Mouse (Mus musculus) thymus, postnatal 10 days (tissue): ENCODE data around the gene Krtap28-13.

Experiments
- DNase-seq, 2 experiments: peaks; one replicate each; pipeline ENCODE4 v3.0.0; 2021; ENCODE audit warnings: low spot score in 2 of 2

Gene Krtap28-13

DNA sequence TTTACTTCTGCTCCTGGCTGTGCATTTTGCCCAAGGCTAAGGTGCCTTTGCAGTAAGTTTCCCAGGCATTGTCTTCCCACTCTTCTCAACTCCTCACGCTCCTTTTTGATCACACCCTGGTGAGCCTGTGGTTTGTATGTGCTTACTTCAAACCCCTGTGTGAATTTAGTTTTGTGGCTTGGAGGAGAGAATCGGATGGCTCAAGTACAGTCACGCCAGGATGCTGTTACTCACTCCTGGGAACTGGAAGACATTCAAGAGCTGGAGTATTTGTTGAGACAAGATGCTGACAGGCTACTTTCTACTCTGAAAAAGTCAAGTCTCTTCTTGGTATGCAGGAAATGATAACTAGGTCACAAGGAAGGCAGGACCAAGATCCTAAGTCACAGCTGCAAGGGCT, 30.5 kb downstream of the Krtap28-13 start:
- DNase-seq: no peak

DNA sequence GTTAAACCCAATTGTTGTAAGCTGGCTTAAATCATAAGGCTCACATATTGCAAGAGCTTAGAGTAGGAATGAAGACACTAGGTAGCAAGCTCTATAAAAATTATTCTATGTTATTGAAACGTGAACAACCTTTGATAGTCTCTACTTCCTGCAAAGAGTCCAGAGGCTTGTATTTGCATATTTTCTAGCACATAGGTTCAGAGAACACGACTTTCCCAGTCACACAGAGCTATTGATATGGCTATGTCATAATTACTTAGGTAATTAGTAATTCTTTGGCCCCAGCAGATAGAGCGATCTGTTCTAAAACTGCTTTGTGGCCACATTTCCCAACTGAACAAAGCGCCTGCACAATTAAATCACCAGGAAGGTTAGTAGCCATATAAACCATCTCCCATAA, 36.2 kb downstream of the Krtap28-13 start:
- no peak for DNase-seq

DNA sequence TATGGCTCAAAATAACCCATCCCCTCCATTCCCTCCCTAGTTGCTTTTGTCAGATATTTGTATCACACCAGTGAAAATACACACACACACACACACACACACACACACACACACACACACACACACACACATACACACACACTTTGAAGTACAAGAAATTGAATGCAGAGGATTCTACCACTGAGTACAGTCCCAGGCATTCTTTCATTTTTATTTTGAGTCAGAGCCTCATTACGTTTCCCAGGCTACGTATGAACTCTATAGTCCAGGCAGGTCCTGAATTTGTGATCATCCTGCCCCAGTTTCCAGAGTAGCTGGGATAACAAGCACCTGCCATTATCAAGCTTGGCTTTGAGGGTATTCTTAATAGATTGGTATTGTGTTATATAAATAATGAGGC, 38.4 kb downstream of the Krtap28-13 start:
- DNase-seq: no peak

DNA sequence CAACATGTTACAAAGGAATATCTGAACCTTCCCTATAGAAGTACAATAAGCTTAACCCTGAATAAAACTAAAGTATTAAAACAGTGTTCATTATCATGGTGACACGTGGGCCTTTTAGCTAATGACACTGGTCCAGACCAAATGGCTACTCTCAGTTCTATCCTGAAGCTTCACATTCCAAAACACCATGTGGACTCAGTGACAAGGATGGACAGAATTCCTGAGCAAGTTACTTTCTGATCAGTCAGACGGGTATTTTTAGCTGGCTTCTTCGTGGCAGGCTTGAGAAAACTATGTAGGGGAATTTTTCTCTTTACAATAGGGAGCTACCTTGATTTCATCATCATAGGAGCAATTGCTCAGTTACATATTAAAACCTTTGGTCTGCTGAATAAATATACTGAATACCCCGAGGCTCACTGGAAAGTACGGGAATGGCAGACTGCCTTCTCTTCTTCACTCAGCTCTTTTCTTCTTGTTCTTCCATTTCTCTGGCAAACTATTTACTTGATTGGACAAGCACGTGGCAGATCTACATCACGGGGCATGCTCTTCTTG, 38.9 kb downstream of the Krtap28-13 start:
- DNase-seq: no peak

DNA sequence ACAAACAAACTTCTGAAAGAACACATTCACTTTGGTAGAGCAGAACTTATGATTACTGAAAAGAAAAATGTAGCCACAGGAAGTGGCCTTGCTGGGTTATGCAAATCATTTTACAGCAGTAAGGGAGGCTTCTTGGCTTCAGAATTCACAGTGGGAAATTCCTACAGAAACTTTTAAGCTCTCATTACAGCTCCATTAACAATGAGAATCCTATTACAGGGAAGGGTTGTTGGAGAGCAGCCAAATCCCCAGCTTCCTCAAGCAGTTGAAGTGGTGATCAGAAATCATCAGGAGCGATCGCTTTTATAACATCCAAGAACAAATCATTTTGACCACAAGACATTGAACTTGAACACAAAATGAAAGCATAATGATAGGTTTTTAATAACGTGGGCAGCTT, 41.2 kb downstream of the Krtap28-13 start:
- DNase-seq: no peak

DNA sequence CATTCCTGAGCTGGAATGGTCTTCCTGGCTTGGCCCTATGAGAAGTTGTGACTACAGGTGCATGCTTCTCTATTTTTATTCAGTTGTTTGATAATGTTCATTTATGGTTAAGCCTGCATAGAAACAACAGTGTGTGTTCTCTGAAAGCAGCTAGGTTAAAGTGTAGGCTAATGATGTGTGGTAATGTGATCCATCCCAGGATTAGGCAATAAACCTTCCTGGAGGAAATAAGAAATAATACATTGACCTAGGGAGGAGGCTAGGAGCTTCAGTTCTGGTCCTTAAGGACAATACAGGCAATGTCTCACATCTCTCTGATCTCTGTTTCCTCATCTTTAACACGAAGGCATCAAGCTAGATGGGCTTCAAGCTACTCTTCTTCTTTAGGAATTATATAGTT, 44.7 kb downstream of the Krtap28-13 start:
- DNase-seq: no peak

DNA sequence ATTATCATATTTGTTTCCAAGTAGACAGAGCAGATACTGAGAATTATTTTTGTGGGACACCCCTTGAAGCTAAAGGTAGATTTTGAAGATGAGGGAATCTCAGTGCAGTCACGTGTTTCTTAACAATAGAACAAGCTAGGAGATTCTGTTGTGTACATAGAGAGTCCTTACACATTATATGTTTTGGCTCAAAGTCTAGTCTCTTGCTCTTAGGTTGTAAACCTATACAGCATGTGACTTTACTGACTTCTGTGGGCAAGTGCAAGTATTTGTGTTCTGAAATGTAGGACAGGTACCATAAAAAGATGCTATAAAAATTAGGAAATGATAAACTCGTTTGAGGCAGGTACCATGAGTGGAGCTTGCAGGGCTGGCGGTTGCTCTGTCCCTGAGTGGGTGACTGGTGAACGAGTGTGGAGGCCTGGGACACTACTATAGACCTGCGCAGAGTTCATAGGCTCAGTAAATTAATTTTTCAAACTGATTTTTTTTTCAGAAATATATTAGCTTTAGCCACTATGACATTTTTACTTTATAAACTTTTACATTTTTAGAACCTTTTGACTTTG, 46.8 kb downstream of the Krtap28-13 start:
- DNase-seq: no peak

DNA sequence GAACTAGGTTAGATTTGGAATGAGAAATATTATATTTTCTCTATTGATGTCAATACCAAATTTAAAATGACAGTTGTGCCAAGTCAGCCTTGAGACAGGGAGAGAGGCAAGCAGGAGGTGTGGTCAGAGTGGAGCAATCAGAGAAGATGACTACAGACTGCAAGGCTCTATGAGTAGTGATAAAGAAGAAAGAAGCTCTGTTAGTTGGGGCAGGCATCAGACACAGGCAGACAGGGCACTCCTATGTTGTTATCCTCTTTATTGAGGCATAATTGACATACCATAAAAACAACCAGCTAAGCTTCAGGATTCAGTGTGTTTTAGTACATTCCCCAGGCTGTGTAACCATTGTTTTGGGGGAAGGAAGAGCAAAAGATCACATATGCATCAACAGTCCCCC, 50.3 kb downstream of the Krtap28-13 start:
- no peak for DNase-seq
